Mouse (Mus musculus) E14TG2a.4 (cell line): ENCODE measurements at regions not wholly inside any gene's neighbourhood (a gene's known extent, or its start where the extent isn't known, plus 50 kb on each side); places are given as distances from the start of the nearest gene placed in this dataset.

Experiments used
- CTCF ChIP-seq: conservative IDR thresholded peaks from 2 replicates; pipeline ENCODE4 v1.5.1; 2014; ENCODE audit warnings: low read length
- NANOG ChIP-seq: IDR thresholded peaks from 2 replicates; pipeline ENCODE4 v1.6.1; 2014; ENCODE audit warnings: borderline replicate concordance, low read length, mixed read lengths
- POU5F1 ChIP-seq: IDR thresholded peaks from 2 replicates; pipeline ENCODE4 v1.6.1; 2014; ENCODE audit warnings: low read length, borderline replicate concordance

GRCm38 (mm10) chr12:48221976-48222800 lies 1160.3 kb upstream of the Foxg1 start:
- no peak for TF ChIP-seq POU5F1
- TF ChIP-seq CTCF, result no peak
- no peak for TF ChIP-seq NANOG
